Comparison of ENCODE assay signal across 8 mouse cellular contexts in the genomic region with DNA sequence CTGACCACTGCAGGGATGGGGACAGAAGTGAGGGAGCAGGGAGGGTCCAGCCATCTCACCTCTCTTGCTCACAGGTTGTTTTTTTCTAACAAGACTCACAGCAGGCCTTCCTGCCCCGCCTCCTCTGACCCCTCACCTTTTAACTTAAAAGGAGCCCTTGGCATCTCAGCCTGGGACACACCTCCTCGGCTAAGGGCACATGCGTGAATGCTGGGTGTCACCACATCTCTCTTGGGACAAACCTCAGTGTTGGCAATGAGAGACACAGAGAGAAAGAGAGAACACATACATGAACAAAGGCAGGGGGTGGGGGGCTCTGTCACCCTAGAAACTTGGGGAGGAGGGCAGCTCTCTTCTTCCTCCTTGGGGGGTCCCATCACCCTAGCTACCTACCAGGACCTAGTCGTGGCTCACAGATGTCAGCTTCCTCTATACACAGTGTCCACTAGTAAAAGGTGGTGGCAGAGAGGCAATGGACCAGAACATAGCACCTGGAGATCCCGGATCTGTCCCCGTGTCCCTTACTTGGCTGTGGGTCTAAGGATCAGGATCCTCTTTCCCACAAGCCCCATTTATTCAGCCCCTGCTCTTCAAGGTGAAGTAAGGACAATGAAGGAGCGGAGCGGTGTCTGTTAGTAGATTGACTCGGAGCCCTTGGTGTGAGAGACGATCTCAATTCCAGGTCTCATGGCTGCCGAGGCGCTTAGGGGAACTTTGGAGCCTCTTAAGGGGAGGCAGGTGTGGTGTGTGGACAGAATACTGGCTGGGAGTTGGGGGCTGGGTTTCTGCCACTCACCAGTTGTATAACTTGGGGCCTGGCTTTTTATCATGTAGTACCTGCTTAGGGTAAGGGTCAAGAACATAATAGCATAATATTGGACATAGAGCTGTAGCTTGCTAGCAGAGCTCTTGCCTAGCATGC. TPM values are rescaled to one million over a fixed set of nuclear protein-coding genes. Genes with fewer than 3 reads are reported as not detected.
DNase-seq lines count a peak whose midpoint lies in the region; ATAC-seq and TF ChIP-seq lines count a peak whose summit lies in the region.

No protein-coding gene starts in this region.

- peaks cover 7% of the 10 kb centered on the region for H3K79me2 ChIP-seq in heart, adult 2 months (replicated peaks; ENCODE audit: control insufficient read depth, insufficient read depth, low read length)

- 41% methylated on average over 12 of the region's 12 CpGs for WGBS in heart, adult 2 months
- 32% methylated on average over 12 of the region's 12 CpGs for WGBS in hindbrain, embryonic 16.5 days
- 49% methylated on average over 12 of the region's 12 CpGs for WGBS in midbrain, embryonic 13.5 days

- peak overlapping the region; percentile 100 for H3K27ac ChIP-seq in heart, adult 2 months
- peak overlapping the region; percentile 74 for H3K27ac ChIP-seq in cortical plate, adult 2 months (ENCODE audit: insufficient read depth, low read length)
- H3K27ac ChIP-seq in hindbrain, embryonic 16.5 days (ENCODE audit: low read depth, low read length): peak overlapping the region; percentile 94
- H3K27ac ChIP-seq in midbrain, embryonic 13.5 days: peak overlapping the region; percentile 98

- intact Hi-C loops in heart, adult 2 months (cut with DNase I): no loop called here
- intact Hi-C loops in left cerebral cortex, postnatal 10 days (cut with DNase I): no loop called here

- no peak for TF ChIP-seq EP300 in heart, adult 2 months (IDR thresholded peaks at IDR 0.05; ENCODE audit: insufficient read depth, low read depth, low read length)

- peak in 1 of 2 experiments; percentile 24 for DNase-seq in heart, adult 2 months
- DNase-seq in heart, adult 8-10 months (ENCODE audit: low spot score): no peak
- DNase-seq in left cerebral cortex, postnatal 10 days (ENCODE audit: extremely low spot score in 1 of 2, low spot score in 2 of 2): no peak

- ATAC-seq in hindbrain, embryonic 16.5 days: no peak
- no peak for ATAC-seq in midbrain, embryonic 13.5 days
- no peak for ATAC-seq in monocyte, adult 5-6 weeks (replicated peaks; ENCODE audit: insufficient number of reproducible peaks, low FRiP score, low TSS enrichment, poor library complexity, severe bottlenecking)
- no peak for ATAC-seq in erythroid progenitor cell, adult 5-6 weeks (replicated peaks; ENCODE audit: low FRiP score, poor library complexity, severe bottlenecking)

- TF ChIP-seq POLR2A in heart, adult 2 months (IDR thresholded peaks at IDR 0.05; ENCODE audit: insufficient read depth, low read depth, low read length): no peak
- TF ChIP-seq POLR2A in cortical plate, adult 2 months (IDR thresholded peaks at IDR 0.05; ENCODE audit: extremely low read depth, insufficient read depth, low read length): no peak

- no peak overlapping the region for H3K4me3 ChIP-seq in heart, adult 2 months
- H3K4me3 ChIP-seq in cortical plate, adult 2 months (ENCODE audit: insufficient read depth, low read length): no peak overlapping the region
- peak overlapping the region; percentile 4; the same call in 1 of the 2 replicates for H3K4me3 ChIP-seq in hindbrain, embryonic 16.5 days (ENCODE audit: low read length)
- peak overlapping the region; percentile 32 for H3K4me3 ChIP-seq in midbrain, embryonic 13.5 days (replicated peaks)

- peaks cover 48% of the 10 kb centered on the region for H3K4me1 ChIP-seq in heart, adult 2 months (ENCODE audit: control insufficient read depth, insufficient read depth, low read length)
- H3K4me1 ChIP-seq in cortical plate, adult 2 months (ENCODE audit: control insufficient read depth, insufficient read depth, low read length): peaks cover 24% of the 10 kb centered on the region
- peaks cover 74% of the 10 kb centered on the region for H3K4me1 ChIP-seq in hindbrain, embryonic 16.5 days (ENCODE audit: control insufficient read depth, insufficient read depth, low read depth, low read length)
- H3K4me1 ChIP-seq in midbrain, embryonic 13.5 days (replicated peaks): peaks cover 86% of the 10 kb centered on the region

- H3K27me3 ChIP-seq in heart, adult 2 months (ENCODE audit: control insufficient read depth, insufficient read depth, low read length): no peaks in the 10 kb centered on the region
- H3K27me3 ChIP-seq in hindbrain, embryonic 16.5 days (replicated peaks; ENCODE audit: control insufficient read depth, insufficient read depth, low read length): no peaks in the 10 kb centered on the region
- no peaks in the 10 kb centered on the region for H3K27me3 ChIP-seq in midbrain, embryonic 13.5 days

- TF ChIP-seq CTCF in heart, adult 2 months (IDR thresholded peaks at IDR 0.05): no peak
- no peak for TF ChIP-seq CTCF in cortical plate, adult 2 months (IDR thresholded peaks at IDR 0.05; ENCODE audit: extremely low read depth, insufficient read depth, low read length)

- H3K9me3 ChIP-seq in hindbrain, embryonic 16.5 days (ENCODE audit: control insufficient read depth, low read length): no peaks in the 10 kb centered on the region
- H3K9me3 ChIP-seq in midbrain, embryonic 13.5 days: no peaks in the 10 kb centered on the region

- H3K4me2 ChIP-seq in hindbrain, embryonic 16.5 days (ENCODE audit: low read length): peak overlapping the region; percentile 57
- peak overlapping the region; percentile 85 for H3K4me2 ChIP-seq in midbrain, embryonic 13.5 days (replicated peaks)

- H3K36me3 ChIP-seq in heart, adult 2 months (ENCODE audit: control insufficient read depth, insufficient read depth, low read length): peaks cover 5% of the 10 kb centered on the region; the same call in 1 of the 2 replicates
- no peaks in the 10 kb centered on the region for H3K36me3 ChIP-seq in hindbrain, embryonic 16.5 days (ENCODE audit: control insufficient read depth, insufficient read depth, low read length)
- H3K36me3 ChIP-seq in midbrain, embryonic 13.5 days: no peaks in the 10 kb centered on the region

- peak overlapping the region; percentile 20; the same call in 1 of the 2 replicates for H3K9ac ChIP-seq in heart, adult 2 months (ENCODE audit: low read depth, low read length)
- peak overlapping the region; percentile 35 for H3K9ac ChIP-seq in hindbrain, embryonic 16.5 days (ENCODE audit: low read depth, low read length)
- H3K9ac ChIP-seq in midbrain, embryonic 13.5 days (replicated peaks): peak overlapping the region; percentile 59

RNA-seq across cellular contexts. Expression of a gene that starts 5.8 kb away (rescaled TPM):
- 100 to 1,000 TPM; 103 to 105 TPM for total RNA-seq in heart, adult 2 months (2021)
- 89.4 and 104 TPM in 2 replicates for polyA plus RNA-seq in heart, adult 2 months (2012; rRNA removed)
- total RNA-seq in heart, adult 8-10 months (2022): 10 to 100 TPM; 92.5 to 98.4 (median 95.1) TPM
- polyA plus RNA-seq in cortical plate, adult 2 months (2012; rRNA removed): 721 and 771 TPM in 2 replicates
- polyA plus RNA-seq in hindbrain, embryonic 16.5 days (2015; fragmentation: Nextera tagmentation; extraction: Ambion mirVana): 127 and 144 TPM in 2 replicates
- polyA plus RNA-seq in midbrain, embryonic 13.5 days (2015; fragmentation: Nextera tagmentation; extraction: Ambion mirVana): 99.6 and 106 TPM in 2 replicates
- 3.4 to 5.4 TPM (median 4.3 TPM) in 3 replicates for total RNA-seq in monocyte, adult 5-6 weeks (2017)
- 1,000 to 10,000 TPM; 1,115 to 1,123 TPM for total RNA-seq in left cerebral cortex, postnatal 10 days (2021)
- total RNA-seq in erythroid progenitor cell, adult 5-6 weeks (2015; ENCODE audit: low replicate concordance): 8.6 and 13.8 TPM in 2 replicates
- 3.3 and 8.0 TPM in 2 replicates for total RNA-seq in erythroid progenitor cell, adult 5-6 weeks (2017; ENCODE audit: low replicate concordance)

RNA-seq across cellular contexts. Expression of a gene that starts 17.0 kb away (rescaled TPM):
- 10 to 100 TPM; 41.6 to 48.1 TPM for total RNA-seq in heart, adult 2 months (2021)
- polyA plus RNA-seq in heart, adult 2 months (2012; rRNA removed): 54.5 and 65.2 TPM in 2 replicates
- total RNA-seq in heart, adult 8-10 months (2022): 10 to 100 TPM; 44.4 to 49.9 (median 46.8) TPM
- polyA plus RNA-seq in cortical plate, adult 2 months (2012; rRNA removed): 127 and 144 TPM in 2 replicates
- 62.5 and 71.1 TPM in 2 replicates for polyA plus RNA-seq in hindbrain, embryonic 16.5 days (2015; fragmentation: Nextera tagmentation; extraction: Ambion mirVana)
- polyA plus RNA-seq in midbrain, embryonic 13.5 days (2015; fragmentation: Nextera tagmentation; extraction: Ambion mirVana): 83.5 and 90.3 TPM in 2 replicates
- total RNA-seq in monocyte, adult 5-6 weeks (2017): 10.9 to 25.7 TPM (median 22.4 TPM) in 3 replicates
- 100 to 1,000 TPM in 1 of 2 experiments, 10 to 100 TPM in 1; 91.7 to 102 TPM for total RNA-seq in left cerebral cortex, postnatal 10 days (2021)
- total RNA-seq in erythroid progenitor cell, adult 5-6 weeks (2015; ENCODE audit: low replicate concordance): 30.6 and 57.7 TPM in 2 replicates
- 14.7 and 25.0 TPM in 2 replicates for total RNA-seq in erythroid progenitor cell, adult 5-6 weeks (2017; ENCODE audit: low replicate concordance)

RNA-seq across cellular contexts. Expression of a gene that starts 28.9 kb away (rescaled TPM):
- total RNA-seq in heart, adult 2 months (2021): 100 to 1,000 TPM in 1 of 2 experiments, 10 to 100 TPM in 1; 35.5 to 111 TPM
- polyA plus RNA-seq in heart, adult 2 months (2012; rRNA removed): 190 and 208 TPM in 2 replicates
- total RNA-seq in heart, adult 8-10 months (2022): 100 to 1,000 TPM in 2 of 4 experiments, 10 to 100 TPM in 2; 81.4 to 121 (median 101) TPM
- polyA plus RNA-seq in cortical plate, adult 2 months (2012; rRNA removed): 153 and 156 TPM in 2 replicates
- 4.9 and 5.6 TPM in 2 replicates for polyA plus RNA-seq in hindbrain, embryonic 16.5 days (2015; fragmentation: Nextera tagmentation; extraction: Ambion mirVana)
- polyA plus RNA-seq in midbrain, embryonic 13.5 days (2015; fragmentation: Nextera tagmentation; extraction: Ambion mirVana): 1.2 and 1.9 TPM in 2 replicates
- total RNA-seq in monocyte, adult 5-6 weeks (2017): 0.68 to 4.7 TPM (median 1.9 TPM) in 3 replicates
- total RNA-seq in left cerebral cortex, postnatal 10 days (2021): 10 to 100 TPM; 63.3 to 70.5 TPM
- total RNA-seq in erythroid progenitor cell, adult 5-6 weeks (2015; ENCODE audit: low replicate concordance): not detected in 2 replicates
- not detected in 2 replicates for total RNA-seq in erythroid progenitor cell, adult 5-6 weeks (2017; ENCODE audit: low replicate concordance)

RNA-seq across cellular contexts. Expression of a gene that starts 45.1 kb away (rescaled TPM):
- total RNA-seq in heart, adult 2 months (2021): not detected
- not detected in 2 replicates for polyA plus RNA-seq in heart, adult 2 months (2012; rRNA removed)
- total RNA-seq in heart, adult 8-10 months (2022): not detected
- 0.08 TPM in 1 of 2 replicates, not detected in the other for polyA plus RNA-seq in cortical plate, adult 2 months (2012; rRNA removed)
- not detected in 2 replicates for polyA plus RNA-seq in hindbrain, embryonic 16.5 days (2015; fragmentation: Nextera tagmentation; extraction: Ambion mirVana)
- polyA plus RNA-seq in midbrain, embryonic 13.5 days (2015; fragmentation: Nextera tagmentation; extraction: Ambion mirVana): not detected in 2 replicates
- total RNA-seq in monocyte, adult 5-6 weeks (2017): not detected in 3 replicates
- total RNA-seq in left cerebral cortex, postnatal 10 days (2021): not detected
- not detected in 2 replicates for total RNA-seq in erythroid progenitor cell, adult 5-6 weeks (2015; ENCODE audit: low replicate concordance)
- total RNA-seq in erythroid progenitor cell, adult 5-6 weeks (2017; ENCODE audit: low replicate concordance): not detected in 2 replicates

RNA-seq across cellular contexts. Expression of a gene that starts 49.1 kb away (rescaled TPM):
- 10 to 100 TPM; 68.9 to 75.3 TPM for total RNA-seq in heart, adult 2 months (2021)
- polyA plus RNA-seq in heart, adult 2 months (2012; rRNA removed): 21.9 and 44.4 TPM in 2 replicates
- total RNA-seq in heart, adult 8-10 months (2022): 10 to 100 TPM; 72.1 to 84.3 (median 78.7) TPM
- 119 and 131 TPM in 2 replicates for polyA plus RNA-seq in cortical plate, adult 2 months (2012; rRNA removed)
- 28.2 and 28.6 TPM in 2 replicates for polyA plus RNA-seq in hindbrain, embryonic 16.5 days (2015; fragmentation: Nextera tagmentation; extraction: Ambion mirVana)
- 34.2 and 34.5 TPM in 2 replicates for polyA plus RNA-seq in midbrain, embryonic 13.5 days (2015; fragmentation: Nextera tagmentation; extraction: Ambion mirVana)
- total RNA-seq in monocyte, adult 5-6 weeks (2017): 108 to 125 TPM (median 112 TPM) in 3 replicates
- 100 to 1,000 TPM; 162 to 177 TPM for total RNA-seq in left cerebral cortex, postnatal 10 days (2021)
- total RNA-seq in erythroid progenitor cell, adult 5-6 weeks (2015; ENCODE audit: low replicate concordance): 43.6 and 44.7 TPM in 2 replicates
- total RNA-seq in erythroid progenitor cell, adult 5-6 weeks (2017; ENCODE audit: low replicate concordance): 29.5 and 35.5 TPM in 2 replicates

Comparison
In these comparisons a context has a peak if more than half of its experiments do, and no peak if none do; other contexts are left out.
1. H3K4me3 ChIP-seq: peak in hindbrain, embryonic 16.5 days (single experiment) and midbrain, embryonic 13.5 days (single experiment); none in heart, adult 2 months (single experiment) and cortical plate, adult 2 months (single experiment).
2. RNA of a gene that starts 5.8 kb away (total RNA-seq): 1,115 to 1,123 TPM in left cerebral cortex, postnatal 10 days; 103 to 105 TPM in heart, adult 2 months, 92.5 to 98.4 TPM in heart, adult 8-10 months, 3.3 to 13.8 TPM in erythroid progenitor cell, adult 5-6 weeks and 3.4 to 5.4 TPM in monocyte, adult 5-6 weeks; every median in the first group is over 10 times any median in the second.
3. Peak in every context shown above with its lines, with median percentiles within 50 percentile points of each other: H3K27ac ChIP-seq and H3K9ac ChIP-seq.